Mouse (Mus musculus) bone marrow macrophage, adult 2 months (primary cell): ENCODE measurements around the gene Schip1.

Experiments
- CTCF ChIP-seq: IDR thresholded peaks from 2 replicates; pipeline ENCODE4 v1.5.1; 2012; ENCODE audit warnings: low read depth, mild to moderate bottlenecking, low read length, moderate library complexity
- POLR2A ChIP-seq: IDR thresholded peaks from 2 replicates; pipeline ENCODE4 v1.6.1; 2012; ENCODE audit warnings: mild to moderate bottlenecking, low read depth, low read length, borderline replicate concordance

DNA sequence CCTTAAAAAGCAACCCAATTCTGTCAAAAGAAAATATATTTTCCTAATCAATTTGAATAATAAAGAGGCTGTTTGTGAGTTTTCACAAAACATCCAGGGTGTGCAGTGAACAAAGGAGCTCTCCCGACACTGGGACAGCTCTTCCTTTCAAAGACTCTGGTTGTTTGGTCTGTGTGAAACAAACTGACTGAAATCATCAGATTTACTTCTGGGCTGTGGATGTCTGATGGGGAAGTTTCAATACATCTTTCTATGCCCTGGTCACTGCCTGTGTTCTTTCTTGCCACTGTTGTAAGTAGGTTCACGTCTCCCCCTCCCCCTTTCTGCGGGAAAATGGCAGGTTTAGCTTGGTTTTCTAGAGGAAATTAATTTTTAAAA, 449.5 kb downstream of the Schip1 start:
- TF ChIP-seq CTCF (no peak), POLR2A (no peak)
